Mouse (Mus musculus) C2C12 (cell line): ENCODE data around the gene Atxn1. TPM values are rescaled to one million over a fixed set of nuclear protein-coding genes. Genes with fewer than 3 reads are reported as not detected.

Source experiments
- H3K27me3 ChIP-seq: one replicate; pipeline ENCODE4 v1.6.1; 2011; ENCODE audit not compliant: control insufficient read depth, insufficient read depth, insufficient read length
- H3K36me3 ChIP-seq: one replicate; pipeline ENCODE4 v1.6.1; 2011; ENCODE audit not compliant: control insufficient read depth, insufficient read depth
- H3K4me3 ChIP-seq: one replicate; pipeline ENCODE4 v1.5.1; 2011; ENCODE audit warnings: mild to moderate bottlenecking, control low read depth; ENCODE audit not compliant: poor library complexity, insufficient read depth, severe bottlenecking
- H3K79me2 ChIP-seq: one replicate; pipeline ENCODE4 v1.6.1; 2011; ENCODE audit not compliant: control insufficient read depth, insufficient read depth
- H3K79me3 ChIP-seq: one replicate; pipeline ENCODE4 v1.6.1; 2011; ENCODE audit warnings: low read depth, control low read depth
- H3ac ChIP-seq: one replicate; pipeline ENCODE3; 2011; ENCODE audit warnings: low read depth; ENCODE audit not compliant: control insufficient read depth, insufficient read length
- CEBPB ChIP-seq: IDR thresholded peaks from one replicate; pipeline ENCODE4 v1.6.1; 2011; ENCODE audit warnings: low read depth, mild to moderate bottlenecking, control low read depth, moderate library complexity
- CTCF ChIP-seq: IDR thresholded peaks from one replicate; pipeline ENCODE4 v1.5.1; 2011; ENCODE audit not compliant: control insufficient read depth, insufficient read depth, insufficient read length
- FOSL1 ChIP-seq: IDR thresholded peaks from one replicate; pipeline ENCODE4 v1.8.0; 2011; ENCODE audit warnings: mild to moderate bottlenecking, low read length; ENCODE audit not compliant: poor library complexity, insufficient read depth, severe bottlenecking
- MAX ChIP-seq: IDR thresholded peaks from one replicate; pipeline ENCODE4 v1.6.1; 2011; ENCODE audit warnings: mild to moderate bottlenecking, control low read depth
- MYOD1 ChIP-seq: IDR thresholded peaks from one replicate; pipeline ENCODE4 v1.6.1; 2011; ENCODE audit warnings: low read depth; ENCODE audit not compliant: control insufficient read depth, insufficient read length
- MYOG ChIP-seq: IDR thresholded peaks from one replicate; pipeline ENCODE4 v1.6.1; 2011; ENCODE audit not compliant: control insufficient read depth, insufficient read length; ENCODE audit errors: extremely low read depth
- USF1 ChIP-seq: IDR thresholded peaks from one replicate; pipeline ENCODE4 v1.6.1; 2011; ENCODE audit warnings: low read depth, mild to moderate bottlenecking, control low read depth, moderate library complexity
- polyA plus RNA-seq: library from polyadenylated mRNA; unstranded; fragments of >200 nt; fragmentation: generic; extraction: Trizol; gene quantifications from one replicate; pipeline ENCODE4 v1.2.1, GENCODE M21; 2012; ENCODE audit warnings: missing spikeins

Atxn1 gene
- polyA plus RNA-seq, 1 experiment, result 3.0 TPM

DNA sequence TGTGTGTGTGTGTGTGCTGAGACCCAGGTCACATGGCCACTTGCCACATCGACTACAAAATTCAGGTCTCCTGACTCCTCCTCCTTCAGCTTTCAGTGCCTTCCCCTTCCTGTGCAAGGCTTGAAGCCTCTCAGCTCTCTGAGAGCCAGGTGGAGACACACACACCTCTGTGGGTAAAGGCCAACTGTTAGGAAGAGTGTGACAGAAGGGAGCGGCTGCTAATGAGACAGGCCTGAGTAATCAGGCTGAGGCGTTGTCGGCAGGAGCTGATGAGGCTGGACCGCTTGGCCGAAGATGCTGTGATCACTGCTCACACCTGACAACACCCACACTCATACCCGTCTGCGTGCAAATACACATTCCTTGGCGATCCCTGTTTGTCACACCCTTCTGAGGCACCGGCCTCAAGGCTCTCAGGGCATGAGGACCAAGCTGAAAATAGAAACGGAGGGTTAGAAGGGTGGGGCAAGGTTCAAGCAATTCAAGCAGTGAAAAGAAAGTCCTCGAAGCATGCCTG is 269.8 kb downstream of the Atxn1 start:
- Histone ChIP-seq H3K79me2 (no peaks in the 10 kb centered on the region), H3ac (no peak overlapping the region), H3K79me3 (no peaks in the 10 kb centered on the region), H3K27me3 (no peaks in the 10 kb centered on the region), H3K4me3 (no peak overlapping the region), H3K36me3 (peaks cover 10% of the 10 kb centered on the region)
- TF ChIP-seq CTCF, result no peak
- no peak for TF ChIP-seq MYOD1

GRCm38 (mm10) chr13:45693953-45694352 is 270.9 kb downstream of the Atxn1 start:
- no peaks in the 10 kb centered on the region for H3K79me3 ChIP-seq
- H3K4me3 ChIP-seq, result no peak overlapping the region
- TF ChIP-seq CEBPB (no peak), FOSL1 (no peak), MYOD1 (no peak), USF1 (no peak), MAX (no peak), CTCF (no peak), MYOG (no peak)
- H3K27me3 ChIP-seq, result no peaks in the 10 kb centered on the region
- no peak overlapping the region for H3ac ChIP-seq
- no peaks in the 10 kb centered on the region for H3K79me2 ChIP-seq
- peaks cover 10% of the 10 kb centered on the region for H3K36me3 ChIP-seq

GRCm38 (mm10) chr13:45693534-45693933 is 271.3 kb downstream of the Atxn1 start:
- Histone ChIP-seq H3K36me3 (peaks cover 10% of the 10 kb centered on the region), H3K79me2 (no peaks in the 10 kb centered on the region), H3ac (no peak overlapping the region), H3K4me3 (no peak overlapping the region), H3K27me3 (no peaks in the 10 kb centered on the region), H3K79me3 (no peaks in the 10 kb centered on the region)
- no peak for TF ChIP-seq CTCF
- no peak for TF ChIP-seq USF1
- no peak for TF ChIP-seq CEBPB
- no peak for TF ChIP-seq MYOG
- TF ChIP-seq MYOD1, result no peak
- no peak for TF ChIP-seq MAX
- no peak for TF ChIP-seq FOSL1

DNA sequence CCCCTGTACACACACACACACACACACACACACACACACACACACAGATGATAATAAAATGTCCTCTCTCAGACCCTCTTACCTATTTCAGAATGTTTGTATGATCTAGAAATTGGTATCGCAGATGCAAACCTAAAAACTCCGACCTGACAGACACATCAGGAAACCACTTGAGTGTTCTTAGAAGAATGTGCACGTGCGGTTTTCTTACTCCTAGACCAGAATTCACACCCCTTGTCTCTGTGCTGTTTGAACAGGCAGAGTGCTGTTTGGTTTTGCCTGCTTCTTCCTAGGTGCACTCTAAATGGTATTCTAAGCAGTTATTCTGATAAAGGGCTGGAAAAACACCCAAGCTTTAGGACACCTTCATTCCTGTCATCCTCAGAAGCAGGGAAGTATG is 271.7 kb downstream of the Atxn1 start:
- Histone ChIP-seq H3K79me2 (no peaks in the 10 kb centered on the region), H3K79me3 (no peaks in the 10 kb centered on the region), H3ac (no peak overlapping the region), H3K36me3 (peaks cover 10% of the 10 kb centered on the region), H3K27me3 (no peaks in the 10 kb centered on the region), H3K4me3 (no peak overlapping the region)
- TF ChIP-seq MYOD1 (no peak), USF1 (no peak), CTCF (no peak), MYOG (no peak), FOSL1 (no peak), MAX (no peak), CEBPB (no peak)

DNA sequence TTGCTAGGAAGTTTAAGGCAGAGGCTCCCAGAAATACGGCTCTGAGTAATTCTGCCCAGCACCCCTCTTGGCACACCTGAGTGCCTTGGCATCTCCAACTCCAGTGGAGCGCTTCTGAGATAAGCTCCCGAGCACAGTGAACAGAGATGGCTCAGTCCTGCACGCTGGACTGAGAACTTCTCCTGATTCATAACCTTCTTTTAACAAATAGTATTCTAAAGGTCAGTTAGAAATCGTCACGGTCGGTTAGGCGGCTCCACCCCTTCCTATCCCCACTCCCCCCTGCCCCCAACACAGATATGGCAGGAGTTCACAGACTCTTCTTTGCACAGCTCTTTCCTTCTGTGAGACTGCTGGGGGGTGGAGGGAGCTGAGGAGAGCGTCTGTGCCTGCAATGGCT is 272.4 kb downstream of the Atxn1 start:
- H3K79me2 ChIP-seq, result no peaks in the 10 kb centered on the region
- no peaks in the 10 kb centered on the region for H3K27me3 ChIP-seq
- peaks cover 10% of the 10 kb centered on the region for H3K36me3 ChIP-seq
- H3ac ChIP-seq, result no peak overlapping the region
- no peaks in the 10 kb centered on the region for H3K79me3 ChIP-seq
- no peak for TF ChIP-seq CTCF
- no peak for TF ChIP-seq MYOD1
- no peak for TF ChIP-seq MYOG
- no peak for TF ChIP-seq FOSL1
- no peak for TF ChIP-seq CEBPB
- TF ChIP-seq USF1, result no peak
- TF ChIP-seq MAX, result no peak
- H3K4me3 ChIP-seq, result no peak overlapping the region

- Histone ChIP-seq H3ac (no peak overlapping the region), H3K79me3 (no peaks in the 10 kb centered on the region), H3K4me3 (no peak overlapping the region), H3K27me3 (no peaks in the 10 kb centered on the region), H3K79me2 (no peaks in the 10 kb centered on the region), H3K36me3 (no peaks in the 10 kb centered on the region)
- no peak for TF ChIP-seq MYOG
- TF ChIP-seq USF1, result no peak
- TF ChIP-seq CEBPB, result no peak
- no peak for TF ChIP-seq MAX
- no peak for TF ChIP-seq CTCF
- TF ChIP-seq FOSL1, result no peak
- no peak for TF ChIP-seq MYOD1
Measured at GRCm38 (mm10) chr13:45690426-45690825, 274.4 kb downstream of the Atxn1 start.
